Mouse (Mus musculus) midbrain, embryonic 14.5 days (tissue): ENCODE data around the gene Rras2. TPM values are rescaled to one million over a fixed set of nuclear protein-coding genes. Genes with fewer than 3 reads are reported as not detected.

ENCODE experiments used
- ATAC-seq: fragments of 200-750 bp; cut with Nextera tagmentation; 2 replicates; pipeline ENCODE4 v1.8.0; 2017; ENCODE audit warnings: moderate number of reproducible peaks, moderate library complexity; ENCODE audit not compliant: low FRiP score, low TSS enrichment
- DNase-seq: peaks from one replicate; pipeline ENCODE4 v3.0.0-alpha.2; 2015
- H3K27ac ChIP-seq: fragments of 300-500 bp; sonication (generic); replicated peaks from 2 replicates; pipeline ENCODE4 v1.5.1; 2014; ENCODE audit warnings: mild to moderate bottlenecking, low read depth, low read length, moderate library complexity
- H3K27me3 ChIP-seq: fragments of 300-500 bp; sonication (generic); 2 replicates; pipeline ENCODE4 v1.6.1; 2014; ENCODE audit warnings: low read length, control low read depth, mixed read lengths; ENCODE audit not compliant: control insufficient read depth, insufficient read depth
- H3K36me3 ChIP-seq: fragments of 300-500 bp; sonication (generic); 2 replicates; pipeline ENCODE4 v1.6.1; 2014; ENCODE audit warnings: low read length, control low read depth; ENCODE audit not compliant: control insufficient read depth, insufficient read depth
- H3K4me1 ChIP-seq: fragments of 300-500 bp; sonication (generic); 2 replicates; pipeline ENCODE4 v1.6.1; 2014; ENCODE audit warnings: mild to moderate bottlenecking, antibody characterized with exemption, low read length, control low read depth; ENCODE audit not compliant: control insufficient read depth, insufficient read depth
- H3K4me2 ChIP-seq: fragments of 300-500 bp; sonication (generic); 2 replicates; pipeline ENCODE4 v1.6.1; 2014; ENCODE audit warnings: mild to moderate bottlenecking, low read length, moderate library complexity
- H3K4me3 ChIP-seq: fragments of 300-500 bp; sonication (generic); replicated peaks from 2 replicates; pipeline ENCODE4 v1.5.1; 2014; ENCODE audit warnings: low read depth, low read length
- H3K9ac ChIP-seq: fragments of 300-500 bp; sonication (generic); replicated peaks from 2 replicates; pipeline ENCODE4 v1.6.1; 2014; ENCODE audit warnings: mild to moderate bottlenecking, low read length, moderate library complexity
- H3K9me3 ChIP-seq: fragments of 300-500 bp; sonication (generic); 2 replicates; pipeline ENCODE4 v1.6.1; 2016; ENCODE audit warnings: low read length, control low read depth, mixed read lengths; ENCODE audit not compliant: control insufficient read depth
- WGBS: fragments of 180-500 bp; shearing (Covaris S2); extraction: QIAGEN DNeasy Blood & Tissue Kit; methylation state at CpG from one replicate; pipeline ENCODE4 v1.1.7; 2014; 5-methylcytosine and 5-hydroxymethylcytosine counted together
- polyA plus RNA-seq: library from polyadenylated mRNA; unstranded; fragments of >200 nt; fragmentation: Nextera tagmentation; extraction: Ambion mirVana; gene quantifications from 2 replicates; pipeline ENCODE4 v1.2.1, GENCODE M21; 2014

Gene Rras2
- polyA plus RNA-seq, 1 experiment from 2014 or later, result 23.9 TPM

DNA sequence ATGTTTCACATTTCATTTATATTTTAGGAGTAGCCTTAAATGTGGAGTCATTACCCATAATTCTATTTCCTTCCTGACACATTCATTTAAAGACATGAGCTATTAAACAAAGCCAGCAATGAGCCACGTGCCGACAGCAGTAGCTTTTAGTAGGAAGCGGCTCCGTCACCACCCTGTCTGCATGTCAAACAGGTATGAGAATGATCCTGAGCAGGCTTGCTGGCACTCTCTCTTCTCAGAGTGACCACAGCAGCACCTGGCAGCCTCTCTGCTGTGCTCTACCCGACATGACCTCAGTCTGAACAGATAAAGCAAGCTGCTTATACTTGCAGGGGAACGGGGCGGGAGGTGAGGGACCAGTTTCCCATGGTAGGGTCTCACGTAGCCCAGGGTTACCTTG lies 54.0 kb downstream of the Rras2 start:
- DNase-seq, result no peak
- ATAC-seq, result no peak
- Histone ChIP-seq H3K36me3 (no peaks in the 10 kb centered on the region), H3K4me3 (no peak overlapping the region), H3K4me1 (peaks cover 5% of the 10 kb centered on the region; the same call in 1 of the 2 replicates), H3K4me2 (no peak overlapping the region), H3K27ac (no peak overlapping the region), H3K27me3 (no peaks in the 10 kb centered on the region), H3K9ac (no peak overlapping the region), H3K9me3 (no peaks in the 10 kb centered on the region)
- WGBS, result 77% methylated on average over 8 of the region's 8 CpGs

DNA sequence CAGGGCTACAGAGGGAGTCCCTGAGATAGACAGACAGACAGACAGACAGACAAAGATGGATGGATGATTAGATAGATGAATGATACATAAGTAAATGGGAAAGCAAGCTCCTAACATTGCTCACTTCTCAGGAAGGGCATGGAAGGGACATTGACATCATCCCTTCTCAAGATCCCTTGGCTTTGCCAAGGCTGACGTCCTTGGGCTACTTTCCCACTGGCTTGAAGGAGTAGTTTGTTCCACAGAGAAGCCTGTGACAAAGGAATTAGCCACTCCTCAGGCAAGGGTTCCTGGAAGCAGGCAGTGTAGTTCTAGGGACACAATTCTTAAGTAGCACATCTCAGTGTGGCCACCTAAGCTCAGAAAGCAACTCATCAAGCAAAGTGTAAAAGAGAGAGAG lies 55.1 kb downstream of the Rras2 start:
- Histone ChIP-seq H3K9me3 (no peaks in the 10 kb centered on the region), H3K4me1 (peaks cover 5% of the 10 kb centered on the region; the same call in 1 of the 2 replicates), H3K27ac (no peak overlapping the region), H3K36me3 (no peaks in the 10 kb centered on the region), H3K4me3 (no peak overlapping the region), H3K27me3 (no peaks in the 10 kb centered on the region), H3K4me2 (no peak overlapping the region), H3K9ac (no peak overlapping the region)
- ATAC-seq (no peak), DNase-seq (no peak)
- 70% methylated on average over 1 of the region's 1 CpGs for WGBS

DNA sequence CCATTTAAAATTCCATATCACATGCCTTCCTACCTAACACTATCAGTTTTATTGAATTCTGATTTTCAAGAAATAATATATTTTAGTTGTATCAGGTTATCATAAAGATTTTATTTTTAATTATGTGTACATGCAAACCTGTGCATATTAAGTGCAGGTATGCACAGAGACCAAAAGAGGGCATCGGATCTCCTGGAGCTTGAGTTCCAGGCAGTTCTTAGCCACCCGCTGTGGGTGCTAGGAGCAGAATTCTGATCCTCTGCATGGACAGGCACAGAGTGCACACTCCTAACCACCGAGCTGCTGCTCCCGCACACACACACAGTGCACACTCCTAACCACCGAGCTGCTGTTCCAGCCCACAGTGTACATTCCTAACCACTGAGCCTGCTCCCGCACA lies 57.1 kb downstream of the Rras2 start:
- Histone ChIP-seq H3K36me3 (no peaks in the 10 kb centered on the region), H3K27me3 (no peaks in the 10 kb centered on the region), H3K9ac (no peak overlapping the region), H3K4me1 (no peaks in the 10 kb centered on the region), H3K27ac (no peak overlapping the region), H3K4me3 (no peak overlapping the region), H3K4me2 (no peak overlapping the region), H3K9me3 (no peaks in the 10 kb centered on the region)
- DNase-seq, result no peak
- no peak for ATAC-seq
- WGBS, result 94% methylated on average over 6 of the region's 6 CpGs

- Histone ChIP-seq H3K27me3 (no peaks in the 10 kb centered on the region), H3K4me3 (no peak overlapping the region), H3K4me1 (no peaks in the 10 kb centered on the region), H3K36me3 (no peaks in the 10 kb centered on the region), H3K9me3 (no peaks in the 10 kb centered on the region), H3K9ac (no peak overlapping the region), H3K27ac (no peak overlapping the region; the same call in 1 of the 2 replicates), H3K4me2 (no peak overlapping the region)
- WGBS, result 56% methylated on average over 6 of the region's 6 CpGs
- no peak for ATAC-seq
- DNase-seq, result peak; percentile 41
These were observed 58.6 kb downstream of the Rras2 start for GRCm38 (mm10) chr7:114058927-114059441.

GRCm38 (mm10) chr7:114058166-114058565 lies 59.4 kb downstream of the Rras2 start:
- Histone ChIP-seq H3K27ac (no peak overlapping the region), H3K36me3 (no peaks in the 10 kb centered on the region), H3K4me1 (no peaks in the 10 kb centered on the region), H3K4me2 (no peak overlapping the region), H3K4me3 (no peak overlapping the region), H3K27me3 (no peaks in the 10 kb centered on the region), H3K9ac (no peak overlapping the region), H3K9me3 (no peaks in the 10 kb centered on the region)
- WGBS, result 91% methylated on average over 16 of the region's 16 CpGs
- no peak for DNase-seq
- ATAC-seq, result no peak

DNA sequence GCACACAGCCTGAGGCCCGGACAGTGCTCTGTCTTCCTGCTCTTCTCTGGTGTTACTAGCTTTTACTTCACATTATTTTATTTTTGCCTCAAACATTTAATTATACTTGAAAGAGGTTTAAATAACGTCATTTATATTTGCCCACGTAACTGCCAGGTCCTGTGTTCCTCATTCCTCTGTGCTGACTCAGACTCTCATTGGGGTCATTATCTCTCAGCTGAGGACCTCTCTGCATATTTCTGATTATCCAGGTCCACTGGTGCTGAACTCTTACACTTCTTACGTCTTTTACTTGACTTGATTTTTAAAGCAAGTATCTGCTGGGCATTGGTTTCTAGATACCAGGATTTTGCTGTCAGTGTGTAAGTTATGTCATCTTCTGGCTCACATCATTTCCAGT lies 63.9 kb downstream of the Rras2 start:
- Histone ChIP-seq H3K27me3 (no peaks in the 10 kb centered on the region), H3K27ac (no peak overlapping the region), H3K4me3 (no peak overlapping the region), H3K4me2 (no peak overlapping the region), H3K9me3 (no peaks in the 10 kb centered on the region), H3K9ac (no peak overlapping the region), H3K36me3 (no peaks in the 10 kb centered on the region), H3K4me1 (no peaks in the 10 kb centered on the region)
- WGBS, result 91% methylated on average over 4 of the region's 4 CpGs
- no peak for ATAC-seq
- no peak for DNase-seq

DNA sequence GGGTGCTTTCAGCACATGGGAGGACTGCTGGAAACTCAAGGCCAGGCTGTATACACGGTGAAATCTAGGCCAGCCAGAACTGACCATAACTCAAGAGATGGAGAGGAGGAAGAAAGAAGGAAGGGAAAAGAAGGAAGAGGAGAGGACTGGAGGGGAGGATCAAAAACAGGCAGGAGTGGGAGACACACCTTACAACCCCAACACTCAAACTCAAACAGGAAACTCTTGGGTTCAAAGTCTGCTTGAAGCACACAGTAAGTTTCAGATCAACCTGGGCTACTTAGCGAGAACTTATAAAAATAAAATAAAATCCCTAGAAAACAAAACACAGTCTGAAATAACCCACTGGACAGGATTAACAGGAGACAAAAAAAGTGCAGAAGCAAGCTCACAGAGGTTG lies 71.8 kb downstream of the Rras2 start:
- Histone ChIP-seq H3K4me3 (no peak overlapping the region), H3K4me2 (no peak overlapping the region), H3K4me1 (no peaks in the 10 kb centered on the region), H3K9ac (no peak overlapping the region), H3K27ac (no peak overlapping the region), H3K27me3 (no peaks in the 10 kb centered on the region), H3K9me3 (no peaks in the 10 kb centered on the region), H3K36me3 (peaks cover 6% of the 10 kb centered on the region; the same call in 1 of the 2 replicates)
- ATAC-seq (no peak), DNase-seq (no peak)
- 87% methylated on average over 2 of the region's 2 CpGs for WGBS

GRCm38 (mm10) chr7:114043929-114044549 lies 73.5 kb downstream of the Rras2 start:
- DNase-seq (no peak), ATAC-seq (no peak)
- 87% methylated on average over 6 of the region's 6 CpGs for WGBS
- Histone ChIP-seq H3K27ac (0 out of 2 replicates have a peak overlapping the region, but pooled peaks have one; percentile 5), H3K4me1 (no peaks in the 10 kb centered on the region), H3K9ac (no peak overlapping the region), H3K36me3 (peaks cover 6% of the 10 kb centered on the region; the same call in 1 of the 2 replicates), H3K4me2 (no peak overlapping the region), H3K9me3 (no peaks in the 10 kb centered on the region), H3K4me3 (no peak overlapping the region), H3K27me3 (no peaks in the 10 kb centered on the region)
